Mouse (Mus musculus) midbrain, embryonic 14.5 days (tissue): ENCODE data around the gene Rusc2. TPM values are rescaled to one million over a fixed set of nuclear protein-coding genes. Genes with fewer than 3 reads are reported as not detected.

Experiments
- ATAC-seq: fragments of 200-750 bp; cut with Nextera tagmentation; 2 replicates; pipeline ENCODE4 v1.8.0; 2017; ENCODE audit warnings: moderate number of reproducible peaks, moderate library complexity; ENCODE audit not compliant: low FRiP score, low TSS enrichment
- DNase-seq: peaks from one replicate; pipeline ENCODE4 v3.0.0-alpha.2; 2015
- H3K27ac ChIP-seq: fragments of 300-500 bp; sonication (generic); replicated peaks from 2 replicates; pipeline ENCODE4 v1.5.1; 2014; ENCODE audit warnings: mild to moderate bottlenecking, low read depth, low read length, moderate library complexity
- H3K27me3 ChIP-seq: fragments of 300-500 bp; sonication (generic); 2 replicates; pipeline ENCODE4 v1.6.1; 2014; ENCODE audit warnings: low read length, control low read depth, mixed read lengths; ENCODE audit not compliant: control insufficient read depth, insufficient read depth
- H3K36me3 ChIP-seq: fragments of 300-500 bp; sonication (generic); 2 replicates; pipeline ENCODE4 v1.6.1; 2014; ENCODE audit warnings: low read length, control low read depth; ENCODE audit not compliant: control insufficient read depth, insufficient read depth
- H3K4me1 ChIP-seq: fragments of 300-500 bp; sonication (generic); 2 replicates; pipeline ENCODE4 v1.6.1; 2014; ENCODE audit warnings: mild to moderate bottlenecking, antibody characterized with exemption, low read length, control low read depth; ENCODE audit not compliant: control insufficient read depth, insufficient read depth
- H3K4me2 ChIP-seq: fragments of 300-500 bp; sonication (generic); 2 replicates; pipeline ENCODE4 v1.6.1; 2014; ENCODE audit warnings: mild to moderate bottlenecking, low read length, moderate library complexity
- H3K4me3 ChIP-seq: fragments of 300-500 bp; sonication (generic); replicated peaks from 2 replicates; pipeline ENCODE4 v1.5.1; 2014; ENCODE audit warnings: low read depth, low read length
- H3K9ac ChIP-seq: fragments of 300-500 bp; sonication (generic); replicated peaks from 2 replicates; pipeline ENCODE4 v1.6.1; 2014; ENCODE audit warnings: mild to moderate bottlenecking, low read length, moderate library complexity
- H3K9me3 ChIP-seq: fragments of 300-500 bp; sonication (generic); 2 replicates; pipeline ENCODE4 v1.6.1; 2016; ENCODE audit warnings: low read length, control low read depth, mixed read lengths; ENCODE audit not compliant: control insufficient read depth
- WGBS: fragments of 180-500 bp; shearing (Covaris S2); extraction: QIAGEN DNeasy Blood & Tissue Kit; methylation state at CpG from one replicate; pipeline ENCODE4 v1.1.7; 2014; 5-methylcytosine and 5-hydroxymethylcytosine counted together
- polyA plus RNA-seq: library from polyadenylated mRNA; unstranded; fragments of >200 nt; fragmentation: Nextera tagmentation; extraction: Ambion mirVana; gene quantifications from 2 replicates; pipeline ENCODE4 v1.2.1, GENCODE M21; 2014

Gene Rusc2
- polyA plus RNA-seq, 1 experiment from 2014 or later, result 68.1 TPM

GRCm38 (mm10) chr4:43476604-43477003 is 94.8 kb downstream of the Rusc2 start:
- 94% methylated on average over 6 of the region's 6 CpGs for WGBS
- no peak for ATAC-seq

More at GRCm38 (mm10) chr4:43476604-43477003, 94.8 kb downstream of the Rusc2 start:
- Histone ChIP-seq H3K27me3 (no peaks in the 10 kb centered on the region), H3K9me3 (no peaks in the 10 kb centered on the region), H3K4me1 (no peaks in the 10 kb centered on the region), H3K4me2 (no peak overlapping the region), H3K36me3 (no peaks in the 10 kb centered on the region), H3K4me3 (no peak overlapping the region), H3K27ac (no peak overlapping the region), H3K9ac (no peak overlapping the region)
- no peak for DNase-seq

Other genes with a start within 250 kb of the Rusc2 start
- 0.23 and 0.57 TPM in 2 replicates for gene Atp8b5, start 114.8 kb upstream of the Rusc2 start, polyA plus RNA-seq
- 0.46 and 0.76 TPM in 2 replicates for gene Fam166b, start 47.2 kb downstream of the Rusc2 start, polyA plus RNA-seq
- 20.9 and 21.2 TPM in 2 replicates for gene Tesk1, start 60.0 kb downstream of the Rusc2 start, polyA plus RNA-seq
- 7.9 and 12.9 TPM in 2 replicates for gene Cd72, start 72.6 kb downstream of the Rusc2 start, polyA plus RNA-seq
- gene Sit1, start 101.8 kb downstream of the Rusc2 start, polyA plus RNA-seq, result not detected in 2 replicates
- 68.1 and 80.6 TPM in 2 replicates for gene Ccdc107, start 110.9 kb downstream of the Rusc2 start, polyA plus RNA-seq
- 5.0 and 6.0 TPM in 2 replicates for gene Arhgef39, start 117.7 kb downstream of the Rusc2 start, polyA plus RNA-seq
- 0.30 TPM in 1 of 2 replicates, not detected in the other for gene Car9, start 125.0 kb downstream of the Rusc2 start, polyA plus RNA-seq
- gene Tpm2, start 141.8 kb downstream of the Rusc2 start, polyA plus RNA-seq, result 3.6 and 10.8 TPM in 2 replicates
- 80.9 and 82.8 TPM in 2 replicates for gene Creb3, start 180.4 kb downstream of the Rusc2 start, polyA plus RNA-seq
- gene Tln1, start 180.7 kb downstream of the Rusc2 start, polyA plus RNA-seq, result 60.3 and 65.5 TPM in 2 replicates
- 27.2 and 28.5 TPM in 2 replicates for gene Rgp1, start 196.7 kb downstream of the Rusc2 start, polyA plus RNA-seq
- gene Gba2, start 196.9 kb downstream of the Rusc2 start, polyA plus RNA-seq, result 50.5 and 53.4 TPM in 2 replicates
- gene Msmp, start 202.5 kb downstream of the Rusc2 start, polyA plus RNA-seq, result 2.1 TPM in 2 replicates
- gene Npr2, start 250.0 kb downstream of the Rusc2 start, polyA plus RNA-seq, result 15.1 and 16.2 TPM in 2 replicates